Mouse (Mus musculus) hindbrain, embryonic 16.5 days (tissue): ENCODE results near the gene Lix1l. TPM values are rescaled to one million over a fixed set of nuclear protein-coding genes. Genes with fewer than 3 reads are reported as not detected.
"Not testable (repeated sequence)": the region's sequence is repeated elsewhere in the genome, so short reads cannot be mapped to it uniquely, and the experiment has no call there.

Experiments used
- ATAC-seq: fragments of 200-750 bp; cut with Nextera tagmentation; 2 replicates; pipeline ENCODE4 v1.8.0; 2017; ENCODE audit warnings: moderate TSS enrichment, moderate library complexity
- H3K27ac ChIP-seq: fragments of 300-500 bp; sonication (generic); 2 replicates; pipeline ENCODE4 v1.5.1; 2014; ENCODE audit warnings: low read depth, mild to moderate bottlenecking, control low read depth, low read length, moderate library complexity
- H3K27me3 ChIP-seq: fragments of 300-500 bp; sonication (generic); replicated peaks from 2 replicates; pipeline ENCODE4 v1.6.1; 2014; ENCODE audit warnings: low read length; ENCODE audit not compliant: control insufficient read depth, insufficient read depth
- H3K36me3 ChIP-seq: fragments of 300-500 bp; sonication (generic); 2 replicates; pipeline ENCODE4 v1.6.1; 2014; ENCODE audit warnings: mild to moderate bottlenecking, low read length, moderate library complexity, mixed read lengths; ENCODE audit not compliant: control insufficient read depth, insufficient read depth
- H3K4me1 ChIP-seq: fragments of 300-500 bp; sonication (generic); 2 replicates; pipeline ENCODE4 v1.6.1; 2014; ENCODE audit warnings: low read depth, low read length; ENCODE audit not compliant: control insufficient read depth, insufficient read depth
- H3K4me2 ChIP-seq: fragments of 300-500 bp; sonication (generic); 2 replicates; pipeline ENCODE4 v1.6.1; 2014; ENCODE audit warnings: mild to moderate bottlenecking, low read length, control low read depth, moderate library complexity
- H3K4me3 ChIP-seq: fragments of 300-500 bp; sonication (generic); 2 replicates; pipeline ENCODE4 v1.5.1; 2014; ENCODE audit warnings: mild to moderate bottlenecking, low read length, control low read depth, moderate library complexity
- H3K9ac ChIP-seq: fragments of 300-500 bp; sonication (generic); 2 replicates; pipeline ENCODE4 v1.6.1; 2014; ENCODE audit warnings: low read depth, mild to moderate bottlenecking, control low read depth, low read length, moderate library complexity
- H3K9me3 ChIP-seq: fragments of 300-500 bp; sonication (generic); 2 replicates; pipeline ENCODE4 v1.6.1; 2014; ENCODE audit warnings: mild to moderate bottlenecking, low read length, moderate library complexity; ENCODE audit not compliant: control insufficient read depth
- WGBS: fragments of 180-500 bp; shearing (Covaris S2); extraction: QIAGEN DNeasy Blood & Tissue Kit; methylation state at CpG from one replicate; pipeline ENCODE4 v1.1.7; 2014; 5-methylcytosine and 5-hydroxymethylcytosine counted together
- polyA plus RNA-seq: library from polyadenylated mRNA; unstranded; fragments of >200 nt; fragmentation: Nextera tagmentation; extraction: Ambion mirVana; gene quantifications from 2 replicates; pipeline ENCODE4 v1.2.1, GENCODE M21; 2015

Gene Lix1l
- polyA plus RNA-seq, 1 experiment from 2014 or later: 5.1 TPM

GRCm38 (mm10) chr3:96601941-96602703, 1.2 kb downstream of the Lix1l start:
- no peaks in the 10 kb centered on the region for H3K9me3 ChIP-seq
- peak overlapping the region; percentile 87 for H3K4me3 ChIP-seq
- H3K36me3 ChIP-seq: no peaks in the 10 kb centered on the region
- H3K4me2 ChIP-seq: peak overlapping the region; percentile 67
- peaks cover 62% of the 10 kb centered on the region for H3K4me1 ChIP-seq
- H3K9ac ChIP-seq: peak overlapping the region; percentile 95
- ATAC-seq: no peak
- H3K27me3 ChIP-seq: no peaks in the 10 kb centered on the region
- peak overlapping the region; percentile 98 for H3K27ac ChIP-seq
- WGBS: 8% methylated on average over 10 of the region's 10 CpGs

- no peaks in the 10 kb centered on the region for H3K27me3 ChIP-seq
- H3K36me3 ChIP-seq: no peaks in the 10 kb centered on the region
- H3K4me1 ChIP-seq: peaks cover 57% of the 10 kb centered on the region
- 22% methylated on average over 5 of the region's 5 CpGs for WGBS
- H3K9me3 ChIP-seq: no peaks in the 10 kb centered on the region
- peak overlapping the region; percentile 87 for H3K4me3 ChIP-seq
- H3K27ac ChIP-seq: peak overlapping the region; percentile 98
- H3K9ac ChIP-seq: peak overlapping the region; percentile 95
- no peak for ATAC-seq
- H3K4me2 ChIP-seq: peak overlapping the region; percentile 67
These were observed 1.7 kb downstream of the Lix1l start for GRCm38 (mm10) chr3:96602704-96603084.

GRCm38 (mm10) chr3:96603311-96603710, 2.4 kb downstream of the Lix1l start:
- no peak overlapping the region; the same call in 1 of the 2 replicates for H3K27ac ChIP-seq
- peaks cover 54% of the 10 kb centered on the region for H3K4me1 ChIP-seq
- no peaks in the 10 kb centered on the region for H3K9me3 ChIP-seq
- peak overlapping the region; percentile 67 for H3K4me2 ChIP-seq
- H3K27me3 ChIP-seq: no peaks in the 10 kb centered on the region
- H3K36me3 ChIP-seq: no peaks in the 10 kb centered on the region
- 27% methylated on average over 5 of the region's 5 CpGs for WGBS
- no peak for ATAC-seq
- peak overlapping the region; percentile 95 for H3K9ac ChIP-seq
- peak overlapping the region; percentile 87 for H3K4me3 ChIP-seq

- not testable (repeated sequence) for ATAC-seq
- H3K4me1 ChIP-seq: peaks cover 31% of the 10 kb centered on the region
These were observed 5.1 kb downstream of the Lix1l start for GRCm38 (mm10) chr3:96606007-96606406.

GRCm38 (mm10) chr3:96606618-96607017, 5.7 kb downstream of the Lix1l start:
- Histone ChIP-seq H3K4me3 (no peak overlapping the region), H3K27me3 (no peaks in the 10 kb centered on the region), H3K36me3 (no peaks in the 10 kb centered on the region), H3K4me2 (no peak overlapping the region), H3K27ac (no peak overlapping the region), H3K9me3 (no peaks in the 10 kb centered on the region), H3K9ac (no peak overlapping the region), H3K4me1 (peaks cover 31% of the 10 kb centered on the region)
- no peak for ATAC-seq
- WGBS: 90% methylated on average over 4 of the region's 4 CpGs

More at GRCm38 (mm10) chr3:96606007-96606406, 5.1 kb downstream of the Lix1l start:
- H3K9me3 ChIP-seq, H3K4me2 ChIP-seq, H3K27me3 ChIP-seq, H3K36me3 ChIP-seq, H3K27ac ChIP-seq, H3K4me3 ChIP-seq, H3K9ac ChIP-seq: not testable (repeated sequence)
- whole genome bisulfite sequencing: 82% methylated on average over 3 of the region's 4 CpGs

GRCm38 (mm10) chr3:96617941-96618340, 17.0 kb downstream of the Lix1l start:
- H3K9me3 ChIP-seq: no peaks in the 10 kb centered on the region
- H3K4me2 ChIP-seq: no peak overlapping the region
- no peak for ATAC-seq
- WGBS: 92% methylated on average over 3 of the region's 3 CpGs
- no peak overlapping the region for H3K4me3 ChIP-seq
- H3K9ac ChIP-seq: no peak overlapping the region
- H3K27ac ChIP-seq: no peak overlapping the region
- no peaks in the 10 kb centered on the region for H3K4me1 ChIP-seq
- peaks cover 37% of the 10 kb centered on the region for H3K36me3 ChIP-seq
- H3K27me3 ChIP-seq: no peaks in the 10 kb centered on the region

GRCm38 (mm10) chr3:96623201-96623600, 22.3 kb downstream of the Lix1l start:
- Histone ChIP-seq H3K9ac (no peak overlapping the region), H3K4me3 (no peak overlapping the region), H3K4me2 (no peak overlapping the region), H3K27ac (no peak overlapping the region), H3K9me3 (no peaks in the 10 kb centered on the region), H3K4me1 (no peaks in the 10 kb centered on the region), H3K27me3 (no peaks in the 10 kb centered on the region), H3K36me3 (peaks cover 34% of the 10 kb centered on the region)
- WGBS: 92% methylated on average over 4 of the region's 4 CpGs
- no peak for ATAC-seq

- peak; percentile 95 for ATAC-seq
- Histone ChIP-seq H3K4me3 (peak within 1 kb of the TSS; percentile 73), H3K9ac (peak within 1 kb of the TSS; percentile 76), H3K27ac (peak within 1 kb of the TSS; percentile 80), H3K4me2 (peak within 1 kb of the TSS; percentile 93), H3K9me3 (no peaks in the 10 kb centered on the region), H3K27me3 (no peaks in the 10 kb centered on the region), H3K36me3 (peaks cover 12% of the 10 kb centered on the region), H3K4me1 (peaks cover 18% of the 10 kb centered on the region)
- under 1% methylated on average over 48 of the region's 48 CpGs for WGBS
These were observed 29.0 kb downstream of the Lix1l start, which contains the start of gene Rbm8a for GRCm38 (mm10) chr3:96629729-96630600. Gene Rbm8a, plus strand, starts transcription at chr3:96629933.

- Histone ChIP-seq H3K4me2 (no peak overlapping the region), H3K4me1 (peaks cover 26% of the 10 kb centered on the region), H3K4me3 (no peak overlapping the region), H3K9me3 (no peaks in the 10 kb centered on the region), H3K27ac (no peak overlapping the region), H3K27me3 (no peaks in the 10 kb centered on the region), H3K36me3 (peaks cover 10% of the 10 kb centered on the region), H3K9ac (no peak overlapping the region)
- no peak for ATAC-seq
These were observed 31.1 kb downstream of the Lix1l start for GRCm38 (mm10) chr3:96632058-96632457.
